Mouse (Mus musculus): ENCODE measurements at regions not wholly inside any gene's neighbourhood (a gene's known extent, or its start where the extent isn't known, plus 50 kb on each side); places are given as distances from the start of the nearest gene placed in this dataset.
"Not testable (repeated sequence)": the region's sequence is repeated elsewhere in the genome, so short reads cannot be mapped to it uniquely, and the experiment has no call there.

DNA sequence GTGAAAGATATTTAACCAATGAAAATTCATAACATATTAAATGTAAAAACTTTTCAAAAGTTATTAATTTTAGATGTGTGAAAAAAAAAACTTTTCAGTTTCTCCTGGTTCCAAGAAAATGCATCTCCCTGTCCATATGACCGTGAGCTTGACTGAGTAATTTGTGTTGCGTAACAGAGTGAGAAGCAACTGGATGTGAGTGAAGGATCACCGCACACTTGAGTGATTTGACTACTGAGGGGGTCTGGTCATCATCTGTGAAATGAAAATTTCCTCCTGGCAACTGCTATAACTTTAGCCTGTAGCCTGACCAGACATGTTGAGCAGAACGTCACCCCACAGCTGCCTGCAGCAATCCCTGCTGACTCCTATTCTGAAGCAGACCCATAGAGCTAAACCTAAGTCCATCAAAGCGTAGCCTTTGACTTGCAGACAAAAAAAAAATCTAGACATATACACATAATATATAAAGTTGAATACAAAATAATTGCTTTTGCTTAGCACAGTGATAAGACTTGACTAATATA is 461.2 kb downstream of the Brinp3 start:
- no peak for DNase-seq (ENCODE audit: low spot score in 2 of 2)

DNA sequence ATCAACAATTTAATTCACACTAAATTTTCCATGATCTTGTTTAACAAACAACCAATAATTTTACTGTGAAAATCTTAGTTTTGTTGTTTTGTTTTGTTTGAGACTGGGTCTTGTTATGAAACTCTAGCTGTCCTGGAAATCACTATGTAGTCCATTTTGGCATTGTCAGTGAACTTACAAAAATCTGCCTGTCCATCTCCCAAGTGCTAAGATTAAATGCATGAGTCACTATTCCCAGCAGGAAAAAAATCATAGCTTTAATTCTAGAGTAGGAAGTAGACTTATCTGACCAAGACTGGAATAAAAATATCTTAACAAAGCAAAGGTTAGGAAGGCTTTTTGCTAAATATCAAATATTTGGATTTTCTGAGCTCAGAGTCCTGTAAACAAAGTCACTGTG is 461.8 kb downstream of the Brinp3 start:
- no peak for DNase-seq (ENCODE audit: low spot score in 2 of 2)

DNA sequence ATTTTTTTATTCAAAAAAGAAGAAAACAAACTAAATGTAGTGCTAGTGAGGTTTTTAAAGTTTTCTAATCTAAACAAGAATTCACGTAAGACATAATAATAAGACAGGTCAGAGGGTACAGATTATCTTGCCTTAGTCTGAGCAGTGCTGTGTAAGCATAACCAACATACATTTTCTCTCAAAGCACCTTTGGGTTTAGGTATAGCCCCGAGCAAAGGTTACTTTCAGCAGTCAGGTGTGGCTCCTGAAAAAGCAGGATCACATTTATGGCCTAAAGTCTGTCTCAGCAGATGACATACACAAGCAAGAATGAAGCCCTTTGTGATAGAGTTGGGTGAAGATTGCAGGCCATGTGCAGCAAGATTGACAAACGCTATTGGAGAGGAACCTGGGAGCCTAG is 465.9 kb downstream of the Brinp3 start:
- DNase-seq (ENCODE audit: low spot score in 2 of 2), result no peak

- no peak for DNase-seq (ENCODE audit: low spot score in 2 of 2)
Measured at GRCm38 (mm10) chr1:146967534-146967933, 473.0 kb downstream of the Brinp3 start.

DNA sequence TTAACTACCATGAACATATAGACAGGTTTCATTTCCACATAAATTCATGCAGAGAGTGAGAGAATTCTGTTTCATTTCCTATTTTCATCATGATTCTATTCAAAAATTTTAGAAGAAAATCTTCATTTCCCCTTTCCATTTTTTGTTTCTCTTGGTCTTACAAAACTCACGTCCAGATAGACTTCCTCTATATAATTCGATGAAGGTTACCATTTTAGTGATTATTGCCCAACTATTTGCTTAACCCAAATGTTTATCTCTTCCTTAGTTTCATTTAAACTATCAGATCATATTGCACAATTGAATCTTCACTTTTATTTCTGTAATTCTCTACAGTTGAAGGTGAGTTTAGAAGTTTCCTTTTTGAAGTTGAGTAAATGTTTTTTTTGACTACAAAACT is 473.4 kb downstream of the Brinp3 start:
- DNase-seq (ENCODE audit: low spot score in 2 of 2), result no peak

DNA sequence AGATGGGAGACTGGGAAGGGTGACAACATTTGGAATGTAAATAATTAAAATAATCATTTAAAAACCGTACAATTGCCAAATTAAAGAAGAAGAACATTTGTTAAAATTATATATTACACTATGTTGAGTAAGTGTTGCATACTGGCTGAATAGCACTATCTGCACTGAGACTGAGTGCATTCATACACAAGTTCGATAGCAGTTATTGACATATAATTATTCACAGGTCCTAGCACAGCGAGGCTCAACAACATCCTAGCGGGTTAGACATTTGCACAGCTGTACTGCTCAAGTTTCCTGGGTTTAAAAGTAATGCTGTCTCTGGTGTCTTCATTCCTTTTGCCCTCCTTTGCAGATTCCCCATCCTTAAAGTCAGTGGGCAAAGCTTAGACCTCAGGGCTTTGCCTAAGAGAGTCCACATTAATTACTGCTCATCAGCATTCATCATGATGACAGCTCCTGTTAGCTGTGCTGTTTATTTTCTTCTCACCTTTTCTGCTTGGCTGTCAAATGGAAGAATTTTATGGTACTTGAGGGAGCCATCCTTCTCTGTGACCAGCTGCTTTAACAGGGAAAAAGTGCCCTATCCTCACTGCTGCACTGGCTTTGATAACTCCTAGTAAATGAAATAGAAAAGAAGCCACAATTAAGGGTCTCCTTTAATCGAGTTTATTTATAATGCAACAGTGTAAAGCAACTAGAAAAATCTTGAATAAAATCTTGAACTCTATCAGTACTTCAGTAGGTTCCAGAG is 489.1 kb downstream of the Brinp3 start:
- no peak for DNase-seq (ENCODE audit: low spot score in 2 of 2)

DNA sequence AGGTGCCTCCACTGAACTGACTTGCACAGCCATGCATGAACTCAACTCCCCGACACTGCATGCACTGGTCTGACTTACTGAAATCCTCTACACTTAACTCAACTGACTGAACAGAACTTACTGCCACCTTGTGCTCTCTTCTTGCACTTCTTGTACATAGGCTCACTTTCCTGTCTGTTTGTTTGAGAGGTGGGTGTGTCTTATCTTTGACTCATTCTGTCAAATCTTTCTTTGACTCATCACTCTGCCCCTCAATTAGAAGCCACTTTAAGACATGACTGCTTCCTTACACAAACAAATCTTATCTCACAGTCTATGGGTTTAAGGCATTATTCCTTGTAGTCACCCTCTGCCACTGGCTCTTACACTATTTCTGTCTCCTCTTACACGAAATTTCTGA is 505.5 kb downstream of the Brinp3 start:
- no peak for DNase-seq (ENCODE audit: low spot score in 2 of 2)

DNA sequence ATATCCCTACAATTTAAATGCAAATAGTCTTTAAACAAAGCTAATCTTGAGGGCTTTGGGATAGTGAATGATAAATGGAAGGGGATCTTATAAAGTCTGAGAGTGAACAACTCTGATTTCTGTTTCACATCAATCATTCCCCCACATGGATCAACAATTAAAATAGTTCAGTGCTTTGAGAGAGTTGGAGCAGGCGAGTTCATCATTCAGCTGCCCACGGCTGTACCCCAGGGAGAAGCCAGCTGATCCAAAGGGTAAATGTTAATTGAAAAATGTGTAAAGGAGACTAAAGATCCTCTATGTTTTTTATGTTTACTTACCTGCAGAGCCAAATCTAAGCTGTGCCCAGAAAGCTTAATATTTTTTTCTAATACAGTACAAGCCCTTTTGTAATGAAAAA is 553.2 kb downstream of the Brinp3 start:
- DNase-seq (ENCODE audit: low spot score in 2 of 2), result no peak

- DNase-seq (ENCODE audit: low spot score in 2 of 2), result no peak
Measured at GRCm38 (mm10) chr1:147058504-147058903, 563.9 kb downstream of the Brinp3 start.

DNA sequence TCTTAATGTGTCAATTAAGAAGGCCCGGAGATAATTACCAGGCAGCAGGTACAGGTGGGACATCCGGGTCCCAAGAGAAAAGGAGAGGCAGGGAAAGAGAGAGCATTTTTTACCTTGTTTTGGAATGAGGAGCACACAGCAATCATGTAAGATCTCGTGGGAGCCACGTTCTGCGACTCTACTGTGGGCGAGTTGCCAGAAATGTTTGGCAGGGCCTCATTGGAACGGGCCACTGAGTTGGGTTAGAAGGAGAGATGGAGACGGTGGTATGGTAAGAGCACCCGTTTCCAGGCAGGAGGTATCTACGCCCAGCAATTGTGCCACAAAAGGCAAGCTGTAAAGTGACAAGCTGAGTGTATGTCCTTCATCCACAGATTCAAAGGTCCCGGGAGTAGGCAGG is 579.6 kb downstream of the Brinp3 start:
- no peak for DNase-seq (ENCODE audit: low spot score in 2 of 2)

DNA sequence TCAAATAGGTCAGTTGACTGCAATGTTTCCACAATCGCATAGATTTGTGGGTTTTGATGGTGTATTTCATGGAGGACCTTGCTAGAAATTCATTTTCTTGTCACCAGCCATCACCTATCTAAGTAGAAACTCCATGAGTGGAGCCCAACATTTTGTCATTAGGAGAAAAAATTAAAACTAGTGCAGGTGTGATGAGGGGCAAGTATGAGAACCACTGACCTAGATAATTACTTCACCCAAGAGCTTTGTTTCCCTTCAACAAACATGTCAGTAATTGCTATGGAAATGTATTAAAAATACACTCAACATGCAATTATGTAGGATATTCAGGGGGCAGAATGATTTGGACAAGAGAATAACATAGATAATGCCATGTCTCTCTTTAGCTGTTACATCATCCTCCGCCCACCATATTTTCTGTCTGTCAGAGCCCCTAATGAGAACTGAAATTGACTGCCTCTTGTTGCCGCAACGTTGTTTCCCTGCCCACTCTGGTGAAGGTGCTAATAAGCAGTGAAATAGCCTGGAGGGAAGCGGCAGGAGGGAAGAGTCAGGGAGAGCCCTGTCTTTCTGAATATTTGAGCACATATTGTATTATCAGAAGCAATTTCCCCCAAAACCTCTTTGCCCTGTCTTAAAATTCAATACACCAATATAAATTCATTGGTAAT is 589.7 kb downstream of the Brinp3 start:
- no peak for DNase-seq (ENCODE audit: low spot score in 2 of 2)

GRCm38 (mm10) chr1:147125541-147125940 is 631.0 kb downstream of the Brinp3 start:
- no peak for DNase-seq (ENCODE audit: low spot score in 2 of 2)

GRCm38 (mm10) chr1:147138176-147138575 is 643.6 kb downstream of the Brinp3 start:
- DNase-seq (ENCODE audit: low spot score in 2 of 2), result no peak

DNA sequence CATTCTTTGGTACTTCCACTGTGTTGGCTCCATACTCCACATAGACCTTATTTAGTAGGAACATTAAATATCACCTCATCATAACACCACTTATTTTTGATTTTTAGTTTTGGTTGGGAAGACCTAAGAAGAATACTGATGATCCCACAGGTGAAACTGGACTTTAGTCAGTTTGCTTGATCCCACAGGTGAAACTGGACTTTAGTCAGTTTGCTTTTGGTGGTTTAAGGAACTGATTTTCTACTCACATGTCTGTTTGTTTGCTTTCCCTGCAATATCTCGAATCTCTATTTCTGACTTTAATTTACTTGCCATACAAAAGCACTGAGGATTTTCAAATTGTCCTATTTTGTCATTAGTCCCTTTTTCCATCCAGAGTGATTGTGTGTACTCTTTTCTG is 680.8 kb downstream of the Brinp3 start:
- DNase-seq (ENCODE audit: low spot score in 2 of 2), result no peak

DNA sequence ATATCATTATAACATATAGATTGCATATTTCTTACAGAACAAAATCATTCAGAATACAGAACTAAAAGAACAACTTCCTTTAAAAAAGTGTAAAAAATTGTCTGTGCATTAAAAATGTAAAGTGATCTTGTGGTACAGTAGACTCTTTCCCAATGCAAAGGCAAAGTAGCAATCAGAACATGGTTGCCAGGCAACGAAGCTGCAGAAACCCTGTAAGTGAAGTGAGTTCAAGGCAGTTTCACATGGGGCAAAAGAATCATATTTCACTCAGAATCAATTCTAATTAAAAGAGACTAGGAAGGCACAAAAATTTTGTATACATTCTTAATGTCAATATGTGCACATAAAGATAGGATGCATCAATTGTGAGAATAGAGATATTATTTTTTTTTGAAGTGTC is 692.2 kb downstream of the Brinp3 start:
- no peak for DNase-seq (ENCODE audit: low spot score in 2 of 2)

- no peak for DNase-seq (ENCODE audit: low spot score in 2 of 2)
Measured at GRCm38 (mm10) chr1:147187251-147188025, 692.9 kb downstream of the Brinp3 start.

GRCm38 (mm10) chr1:147199959-147200358 is 705.4 kb downstream of the Brinp3 start:
- DNase-seq (ENCODE audit: low spot score in 2 of 2), result not testable (repeated sequence)

DNA sequence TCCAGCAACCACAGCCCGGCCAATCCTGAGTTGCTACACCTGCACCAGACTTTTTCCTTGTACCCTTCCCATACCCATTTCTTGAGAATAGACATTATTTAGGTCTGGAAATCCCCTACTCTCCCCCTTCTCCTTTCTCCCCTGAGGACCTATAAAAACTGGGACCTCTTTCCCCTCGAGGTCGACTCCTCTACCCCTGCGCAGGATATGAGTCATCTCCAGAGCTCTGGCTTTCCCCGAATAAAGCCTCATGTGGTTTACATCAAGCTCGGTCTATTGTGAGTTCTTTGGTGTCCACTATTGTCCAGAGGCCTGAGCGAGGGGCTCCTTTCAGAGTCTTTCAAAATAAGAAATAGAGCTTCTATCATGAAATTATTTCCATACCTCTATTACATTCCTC is 720.3 kb downstream of the Brinp3 start:
- not testable (repeated sequence) for DNase-seq (ENCODE audit: low spot score in 2 of 2)

GRCm38 (mm10) chr1:147217965-147218364 is 723.4 kb downstream of the Brinp3 start:
- no peak for DNase-seq (ENCODE audit: low spot score in 2 of 2)

DNA sequence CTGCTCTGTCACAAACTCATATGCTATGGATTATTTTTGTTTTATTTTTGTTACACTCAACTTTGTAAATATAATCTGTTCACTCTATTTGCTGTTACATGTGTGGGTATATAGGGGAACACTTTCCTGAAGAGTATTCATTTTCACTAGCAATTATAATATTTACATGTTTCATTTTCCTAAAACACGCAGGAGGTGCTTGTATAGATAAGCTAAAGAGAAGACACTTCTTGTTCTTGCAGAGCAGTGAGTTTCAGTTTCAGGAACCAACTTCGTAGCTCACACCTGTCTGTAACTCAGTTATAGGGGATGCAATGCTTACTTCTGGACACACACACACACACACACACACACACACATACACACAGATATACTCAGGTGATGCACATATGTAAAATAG is 724.9 kb downstream of the Brinp3 start:
- DNase-seq (ENCODE audit: low spot score in 2 of 2), result no peak

GRCm38 (mm10) chr1:147223232-147223925 is 728.8 kb downstream of the Brinp3 start:
- DNase-seq (ENCODE audit: low spot score in 2 of 2), result no peak
